Mouse (Mus musculus) ES-E14 (cell line): ENCODE data around the gene Cryzl1.

Experiments
- CHD2 ChIP-seq: IDR thresholded peaks from 2 replicates; pipeline ENCODE4 v1.6.1; 2014; ENCODE audit warnings: mild to moderate bottlenecking, low read depth, low read length, inconsistent platforms
- HCFC1 ChIP-seq: IDR thresholded peaks from 2 replicates; pipeline ENCODE4 v1.6.1; 2012; ENCODE audit warnings: low read length, inconsistent platforms, borderline replicate concordance; ENCODE audit not compliant: insufficient read depth
- MAFK ChIP-seq: IDR thresholded peaks from 2 replicates; pipeline ENCODE4 v1.6.1; 2014; ENCODE audit warnings: mild to moderate bottlenecking, low read depth, low read length, inconsistent platforms; ENCODE audit not compliant: insufficient read depth
- ZC3H11A ChIP-seq: IDR thresholded peaks from 2 replicates; pipeline ENCODE4 v1.6.1; 2012; ENCODE audit warnings: low read depth, mild to moderate bottlenecking, inconsistent platforms, low read length, borderline replicate concordance
- ZNF384 ChIP-seq: IDR thresholded peaks from 2 replicates; pipeline ENCODE4 v1.6.1; 2012; ENCODE audit warnings: low read depth, low read length, inconsistent platforms

GRCm38 (mm10) chr16:91648220-91648550 lies 80.6 kb downstream of the Cryzl1 start:
- no peak for TF ChIP-seq MAFK
- TF ChIP-seq CHD2 = no peak
- TF ChIP-seq HCFC1 = no peak
- TF ChIP-seq ZC3H11A = no peak
- TF ChIP-seq ZNF384 = no peak
